Mouse (Mus musculus) lung, postnatal 0 days (tissue): ENCODE measurements at regions not wholly inside any gene's neighbourhood (a gene's known extent, or its start where the extent isn't known, plus 50 kb on each side); places are given as distances from the start of the nearest gene placed in this dataset.

Source experiments
- CTCF ChIP-seq: IDR thresholded peaks from 2 replicates; pipeline ENCODE4 v1.5.1; 2016; ENCODE audit warnings: antibody characterized with exemption, mild to moderate bottlenecking
- EP300 ChIP-seq: IDR thresholded peaks from 2 replicates; pipeline ENCODE4 v1.6.1; 2016; ENCODE audit warnings: antibody characterized with exemption, mild to moderate bottlenecking, control low read depth

GRCm38 (mm10) chr1:151263830-151264229 is 53.9 kb downstream of the Gm47996 start:
- no peak for TF ChIP-seq CTCF
- no peak for TF ChIP-seq EP300
